Mouse (Mus musculus): ENCODE data around the gene Nup98. TPM values are rescaled to one million over a fixed set of nuclear protein-coding genes. Genes with fewer than 3 reads are reported as not detected.

The Nup98 gene
- polyA plus RNA-seq (2014; fragmentation: Illumina TruSeq; extraction: RNeasy Lipid Tissue Mini Kit (QIAGEN cat#74804)), result 76.1 TPM

GRCm38 (mm10) chr7:102209756-102210721, at the start of gene Nup98, which contains the start of gene Pgap2:
TSS of gene Nup98 (minus strand) at chr7:102210176.
TSS of gene Pgap2 (plus strand) at chr7:102210208.

DNA sequence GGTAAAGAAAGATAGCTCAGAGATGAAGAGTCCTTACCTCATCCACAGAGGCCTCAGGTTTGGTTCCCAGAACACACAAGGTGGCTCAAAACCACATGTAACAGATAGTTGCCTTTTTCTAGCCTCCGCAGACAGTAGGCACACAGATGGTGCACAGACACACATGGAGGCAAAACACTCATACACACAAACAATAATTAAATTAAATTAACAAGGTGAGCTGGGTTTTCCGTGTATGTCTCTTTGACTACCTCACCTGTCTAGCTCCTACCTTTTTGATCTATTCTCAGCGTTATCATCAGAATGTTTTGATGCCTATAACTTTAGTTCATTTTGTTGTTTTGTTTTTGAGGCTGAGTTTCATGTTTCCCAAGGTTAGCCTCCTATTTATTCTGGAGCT, 46.0 kb upstream of the Nup98 start, which contains the start of gene Rhog:
Gene Rhog, minus strand, starts transcription at position 101 of the 400 bp plus-strand sequence.

DNA sequence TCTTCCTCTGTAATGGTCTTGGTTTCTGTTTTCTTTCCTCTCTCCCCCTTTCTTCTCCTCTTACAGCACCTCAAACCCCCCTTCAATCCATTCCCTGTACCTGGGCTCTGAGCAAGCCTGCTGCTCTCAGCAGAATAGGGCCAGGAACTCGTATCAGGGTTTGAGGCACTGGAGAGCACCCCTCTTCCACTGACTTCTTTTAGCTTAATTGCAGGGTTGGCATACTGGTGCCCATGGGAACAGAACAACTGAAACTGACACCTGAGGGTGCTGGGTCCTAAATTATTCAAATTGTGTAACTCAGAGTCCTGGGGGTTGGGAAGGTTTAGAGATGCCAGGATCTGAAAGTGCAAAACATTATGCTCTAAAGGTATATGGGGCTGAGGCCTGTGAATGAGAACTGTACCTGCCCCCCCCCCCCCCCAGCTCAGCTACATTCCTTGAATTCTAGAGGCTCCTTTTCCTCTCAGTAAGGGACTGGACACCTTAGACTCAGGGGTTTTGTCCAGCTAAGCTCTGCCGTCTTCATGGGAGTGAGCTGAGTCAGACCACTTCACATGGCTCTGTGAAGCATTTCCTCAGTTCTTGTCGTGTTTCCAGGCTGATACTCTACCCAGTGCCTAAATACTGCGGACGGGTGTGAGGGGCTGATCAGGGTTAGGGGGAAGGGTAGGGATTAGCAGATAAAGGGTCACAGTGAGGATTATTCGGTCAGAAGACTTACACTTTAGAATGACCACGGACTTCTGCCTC, 93.2 kb downstream of the Nup98 start, which contains the start of gene Chrna10:
Gene Chrna10, minus strand, starts transcription at position 250 of the 753 bp plus-strand sequence.

GRCm38 (mm10) chr7:102109171-102109570, 100.8 kb downstream of the Nup98 start, which contains the start of gene Art5:
TSS of gene Art5 (minus strand) at chr7:102109489.

DNA sequence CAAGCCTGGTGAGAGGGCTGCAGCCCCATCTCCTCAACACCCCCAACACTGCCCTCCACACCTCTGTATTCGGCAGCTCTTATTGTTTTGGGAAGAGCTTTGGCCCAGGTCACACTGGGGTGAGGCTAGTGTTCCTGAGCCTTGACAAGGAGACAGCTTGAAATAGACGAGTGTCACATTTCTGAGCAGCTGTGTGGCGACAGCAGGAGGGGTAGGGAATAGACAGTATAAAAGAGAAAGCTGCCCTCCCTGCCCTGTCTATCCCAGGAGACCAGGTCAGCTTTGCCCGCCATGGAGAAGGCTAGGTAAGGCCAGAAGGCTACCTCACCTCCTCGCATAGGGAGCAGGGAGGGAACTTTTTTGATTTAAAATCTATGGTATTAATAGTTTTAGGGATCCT, 108.5 kb downstream of the Nup98 start, which contains the start of gene Art1:
Gene Art1, plus strand, starts transcription at position 257 of the 400 bp plus-strand sequence.

GRCm38 (mm10) chr7:102082816-102083215, 127.2 kb downstream of the Nup98 start, which contains the start of gene Trpc2:
TSS of gene Trpc2 (plus strand) at chr7:102083116.

Other genes starting within 250 kb of the Nup98 start
- 12.7 TPM for gene Il18bp, start 191.5 kb downstream of the Nup98 start, polyA plus RNA-seq (2014; fragmentation: Illumina TruSeq; extraction: RNeasy Lipid Tissue Mini Kit (QIAGEN cat#74804))
- 10.1 TPM for gene Rnf121, start 144.7 kb downstream of the Nup98 start, polyA plus RNA-seq (2014; fragmentation: Illumina TruSeq; extraction: RNeasy Lipid Tissue Mini Kit (QIAGEN cat#74804))
- gene Xndc1, start 144.7 kb downstream of the Nup98 start, polyA plus RNA-seq (2014; fragmentation: Illumina TruSeq; extraction: RNeasy Lipid Tissue Mini Kit (QIAGEN cat#74804)), result 14.4 TPM
- gene Xntrpc, start 144.5 kb downstream of the Nup98 start, polyA plus RNA-seq (2014; fragmentation: Illumina TruSeq; extraction: RNeasy Lipid Tissue Mini Kit (QIAGEN cat#74804)), result not detected
- not detected for gene Trpc2, start 127.1 kb downstream of the Nup98 start, polyA plus RNA-seq (2014; fragmentation: Illumina TruSeq; extraction: RNeasy Lipid Tissue Mini Kit (QIAGEN cat#74804))
- gene Art1, start 108.4 kb downstream of the Nup98 start, polyA plus RNA-seq (2014; fragmentation: Illumina TruSeq; extraction: RNeasy Lipid Tissue Mini Kit (QIAGEN cat#74804)), result not detected
- not detected for gene Art5, start 100.7 kb downstream of the Nup98 start, polyA plus RNA-seq (2014; fragmentation: Illumina TruSeq; extraction: RNeasy Lipid Tissue Mini Kit (QIAGEN cat#74804))
- not detected for gene Chrna10, start 93.3 kb downstream of the Nup98 start, polyA plus RNA-seq (2014; fragmentation: Illumina TruSeq; extraction: RNeasy Lipid Tissue Mini Kit (QIAGEN cat#74804))
- 71.1 TPM for gene Pgap2, start within 50 bp of the Nup98 start, polyA plus RNA-seq (2014; fragmentation: Illumina TruSeq; extraction: RNeasy Lipid Tissue Mini Kit (QIAGEN cat#74804))
- gene Rhog, start 45.9 kb upstream of the Nup98 start, polyA plus RNA-seq (2014; fragmentation: Illumina TruSeq; extraction: RNeasy Lipid Tissue Mini Kit (QIAGEN cat#74804)), result 3.9 TPM
- gene Stim1, start 57.6 kb upstream of the Nup98 start, polyA plus RNA-seq (2014; fragmentation: Illumina TruSeq; extraction: RNeasy Lipid Tissue Mini Kit (QIAGEN cat#74804)), result 10.8 TPM
- 117 TPM for gene Rrm1, start 231.5 kb upstream of the Nup98 start, polyA plus RNA-seq (2014; fragmentation: Illumina TruSeq; extraction: RNeasy Lipid Tissue Mini Kit (QIAGEN cat#74804))

All from ovary, adult 10 weeks (tissue).